In genomic region chr14:77801571-77802267, GRCm38 (mm10) we compare ENCODE assay signal across 15 mouse cellular contexts.
DNase-seq lines count a peak whose midpoint lies in the region; ATAC-seq lines count a peak whose summit lies in the region.
"Had no signal": no experiment of that assay in that cellular context is flagged by ENCODE, and none has a peak within 500 bp of the region (broad histone marks: within the 10 kb centered on the region; RNA-seq: fewer than 3 reads in every experiment).

No protein-coding gene starts in this region.

- WGBS in forebrain, embryonic 12.5 days: 73% methylated on average over 17 of the region's 17 CpGs
- 53% methylated on average over 17 of the region's 17 CpGs for WGBS in hindbrain, embryonic 14.5 days
- WGBS in midbrain, embryonic 15.5 days: 53% methylated on average over 17 of the region's 17 CpGs

- no peak overlapping the region for H3K4me3 ChIP-seq in forebrain, embryonic 12.5 days (replicated peaks)
- H3K4me3 ChIP-seq in hindbrain, embryonic 14.5 days (replicated peaks; ENCODE audit: low read length): no peak overlapping the region
- no peak overlapping the region for H3K4me3 ChIP-seq in midbrain, embryonic 15.5 days
- H3K4me3 ChIP-seq: embryonic facial prominence, embryonic 12.5 days; limb, embryonic 12.5 days; liver, embryonic 15.5 days had no signal

- peak; percentile 68 for ATAC-seq in forebrain, embryonic 12.5 days (ENCODE audit: low FRiP score)
- ATAC-seq in hindbrain, embryonic 14.5 days (ENCODE audit: low FRiP score): peak; percentile 53; the same call in 1 of the 2 replicates
- ATAC-seq in midbrain, embryonic 15.5 days (replicated peaks): peak; percentile 66

- no peaks in the 10 kb centered on the region for H3K27me3 ChIP-seq in forebrain, embryonic 12.5 days
- H3K27me3 ChIP-seq in hindbrain, embryonic 14.5 days (ENCODE audit: control insufficient read depth, insufficient read depth, low read length): no peaks in the 10 kb centered on the region
- no peaks in the 10 kb centered on the region for H3K27me3 ChIP-seq in midbrain, embryonic 15.5 days (replicated peaks)
- H3K27me3 ChIP-seq: embryonic facial prominence, embryonic 12.5 days; limb, embryonic 12.5 days; liver, embryonic 15.5 days had no signal

- no peak overlapping the region for H3K4me2 ChIP-seq in forebrain, embryonic 12.5 days
- H3K4me2 ChIP-seq in hindbrain, embryonic 14.5 days (replicated peaks): peak overlapping the region; percentile 28
- peak overlapping the region; percentile 31 for H3K4me2 ChIP-seq in midbrain, embryonic 15.5 days
- H3K4me2 ChIP-seq: embryonic facial prominence, embryonic 12.5 days; liver, embryonic 15.5 days had no signal

- H3K9ac ChIP-seq in forebrain, embryonic 12.5 days: no peak overlapping the region
- 0 out of 2 replicates have a peak overlapping the region, but pooled peaks have one; percentile 38 for H3K9ac ChIP-seq in hindbrain, embryonic 14.5 days
- H3K9ac ChIP-seq in midbrain, embryonic 15.5 days: peak overlapping the region; percentile 25; the same call in 1 of the 2 replicates
- H3K9ac ChIP-seq: embryonic facial prominence, embryonic 12.5 days; limb, embryonic 12.5 days; liver, embryonic 15.5 days had no signal

- H3K4me1 ChIP-seq in forebrain, embryonic 12.5 days: peaks cover 33% of the 10 kb centered on the region
- H3K4me1 ChIP-seq in hindbrain, embryonic 14.5 days (replicated peaks; ENCODE audit: control insufficient read depth, insufficient read depth, low read length): peaks cover 23% of the 10 kb centered on the region
- peaks cover 24% of the 10 kb centered on the region for H3K4me1 ChIP-seq in midbrain, embryonic 15.5 days
- H3K4me1 ChIP-seq: liver, embryonic 15.5 days had no signal

- peak; percentile 22 for DNase-seq in embryo, embryonic 10 days (ENCODE audit: low spot score)
- DNase-seq in embryo, embryonic 9.5 days (ENCODE audit: extremely low spot score): no peak
- DNase-seq in hindbrain, embryonic 14.5 days (ENCODE audit: low spot score): no peak
- DNase-seq in testis, postnatal 14 days (ENCODE audit: low spot score): no peak
- no peak for DNase-seq in gastrocnemius, adult 18-20 months (ENCODE audit: low spot score)
- DNase-seq in cerebellum, adult 11-12 months: no peak
- DNase-seq: cerebellum, adult 18-20 months; lung, postnatal 14 days; right cerebral cortex, postnatal 4 days; thymus, postnatal 14 days had no signal

- no peaks in the 10 kb centered on the region for H3K9me3 ChIP-seq in forebrain, embryonic 12.5 days
- no peaks in the 10 kb centered on the region for H3K9me3 ChIP-seq in hindbrain, embryonic 14.5 days (ENCODE audit: control insufficient read depth, low read length)
- no peaks in the 10 kb centered on the region for H3K9me3 ChIP-seq in midbrain, embryonic 15.5 days
- H3K9me3 ChIP-seq: embryonic facial prominence, embryonic 12.5 days; limb, embryonic 12.5 days; liver, embryonic 15.5 days had no signal

- no peaks in the 10 kb centered on the region for H3K36me3 ChIP-seq in forebrain, embryonic 12.5 days (replicated peaks)
- H3K36me3 ChIP-seq in hindbrain, embryonic 14.5 days (replicated peaks; ENCODE audit: control insufficient read depth, insufficient read depth): no peaks in the 10 kb centered on the region
- H3K36me3 ChIP-seq in midbrain, embryonic 15.5 days (replicated peaks): no peaks in the 10 kb centered on the region
- H3K36me3 ChIP-seq: embryonic facial prominence, embryonic 12.5 days; limb, embryonic 12.5 days; liver, embryonic 15.5 days had no signal

- H3K27ac ChIP-seq in forebrain, embryonic 12.5 days: 0 out of 2 replicates have a peak overlapping the region, but pooled peaks have one; percentile 36
- H3K27ac ChIP-seq in hindbrain, embryonic 14.5 days: peak overlapping the region; percentile 76
- H3K27ac ChIP-seq in midbrain, embryonic 15.5 days: peak overlapping the region; percentile 81
- H3K27ac ChIP-seq: embryonic facial prominence, embryonic 12.5 days; limb, embryonic 12.5 days; liver, embryonic 15.5 days had no signal
